Mouse (Mus musculus) midbrain, embryonic 15.5 days (tissue): ENCODE results near the gene Arhgef1. TPM values are rescaled to one million over a fixed set of nuclear protein-coding genes. Genes with fewer than 3 reads are reported as not detected.

Source experiments
- ATAC-seq: fragments of 200-750 bp; cut with Nextera tagmentation; replicated peaks from 2 replicates; pipeline ENCODE4 v1.8.0; 2017; ENCODE audit warnings: moderate TSS enrichment
- H3K27ac ChIP-seq: fragments of 300-500 bp; sonication (generic); 2 replicates; pipeline ENCODE4 v1.5.1; 2015; ENCODE audit warnings: mild to moderate bottlenecking, inconsistent platforms
- H3K27me3 ChIP-seq: fragments of 300-500 bp; sonication (generic); replicated peaks from 2 replicates; pipeline ENCODE4 v1.6.1; 2015; ENCODE audit warnings: inconsistent platforms
- H3K36me3 ChIP-seq: fragments of 300-500 bp; sonication (generic); replicated peaks from 2 replicates; pipeline ENCODE4 v1.6.1; 2015; ENCODE audit warnings: inconsistent platforms
- H3K4me1 ChIP-seq: fragments of 300-500 bp; sonication (generic); 2 replicates; pipeline ENCODE4 v1.6.1; 2015; ENCODE audit warnings: inconsistent platforms
- H3K4me2 ChIP-seq: fragments of 300-500 bp; sonication (generic); 2 replicates; pipeline ENCODE4 v1.6.1; 2015; ENCODE audit warnings: inconsistent platforms, mild to moderate bottlenecking, moderate library complexity
- H3K4me3 ChIP-seq: fragments of 300-500 bp; sonication (generic); 2 replicates; pipeline ENCODE4 v1.5.1; 2015; ENCODE audit warnings: mild to moderate bottlenecking, inconsistent platforms
- H3K9ac ChIP-seq: fragments of 300-500 bp; sonication (generic); 2 replicates; pipeline ENCODE4 v1.6.1; 2015; ENCODE audit warnings: mild to moderate bottlenecking, inconsistent platforms
- H3K9me3 ChIP-seq: fragments of 300-500 bp; sonication (generic); 2 replicates; pipeline ENCODE4 v1.6.1; 2016; ENCODE audit warnings: inconsistent platforms
- WGBS: fragments of 180-500 bp; shearing (Covaris S2); methylation state at CpG from one replicate; pipeline ENCODE4 v1.1.7; 2015; ENCODE audit warnings: mixed read lengths; 5-methylcytosine and 5-hydroxymethylcytosine counted together
- polyA plus RNA-seq: library from polyadenylated mRNA; unstranded; fragments of >200 nt; fragmentation: Nextera tagmentation; extraction: Ambion mirVana; gene quantifications from 2 replicates; pipeline ENCODE4 v1.2.1, GENCODE M21; 2015

Arhgef1 gene
- polyA plus RNA-seq, 1 experiment from 2014 or later = 69.9 TPM

DNA sequence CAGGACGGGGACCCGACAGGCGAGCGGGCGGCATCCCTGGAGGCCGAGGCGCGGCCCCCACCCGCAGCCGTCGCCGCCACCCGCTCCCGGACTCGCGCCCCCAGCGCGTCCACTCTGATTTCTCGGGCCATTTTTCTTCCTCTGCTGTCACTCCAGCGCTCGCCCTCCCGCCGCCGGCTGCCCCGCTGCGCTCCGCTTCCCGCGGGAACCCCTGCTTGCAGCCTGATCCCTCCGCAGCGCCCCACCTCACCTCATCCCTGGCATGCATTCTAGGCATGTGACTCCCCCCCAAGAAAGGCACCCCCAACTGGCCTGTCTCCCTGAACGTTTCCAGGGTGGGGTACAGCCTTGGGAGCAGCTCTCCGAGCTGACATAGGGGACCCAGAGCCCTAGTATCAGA is 52.5 kb downstream of the Arhgef1 start:
- WGBS = 4% methylated on average over 16 of the region's 33 CpGs
- peak overlapping the region; percentile 23; the same call in 1 of the 2 replicates for H3K9ac ChIP-seq
- peaks cover 58% of the 10 kb centered on the region for H3K27me3 ChIP-seq

GRCm38 (mm10) chr7:24964288-24964687 is 61.6 kb downstream of the Arhgef1 start:
- Histone ChIP-seq H3K9ac (no peak overlapping the region), H3K4me2 (no peak overlapping the region), H3K27ac (no peak overlapping the region), H3K36me3 (no peaks in the 10 kb centered on the region), H3K4me1 (no peaks in the 10 kb centered on the region), H3K27me3 (no peaks in the 10 kb centered on the region), H3K4me3 (no peak overlapping the region), H3K9me3 (no peaks in the 10 kb centered on the region)
- ATAC-seq = no peak
- WGBS = 87% methylated on average over 2 of the region's 2 CpGs

More for the DNA sequence above, 52.5 kb downstream of the Arhgef1 start:
- Histone ChIP-seq H3K9me3 (no peaks in the 10 kb centered on the region), H3K4me2 (peak overlapping the region; percentile 53), H3K4me1 (peaks cover 17% of the 10 kb centered on the region), H3K27ac (no peak overlapping the region), H3K36me3 (no peaks in the 10 kb centered on the region), H3K4me3 (peak overlapping the region; percentile 29)
- ATAC-seq = no peak

DNA sequence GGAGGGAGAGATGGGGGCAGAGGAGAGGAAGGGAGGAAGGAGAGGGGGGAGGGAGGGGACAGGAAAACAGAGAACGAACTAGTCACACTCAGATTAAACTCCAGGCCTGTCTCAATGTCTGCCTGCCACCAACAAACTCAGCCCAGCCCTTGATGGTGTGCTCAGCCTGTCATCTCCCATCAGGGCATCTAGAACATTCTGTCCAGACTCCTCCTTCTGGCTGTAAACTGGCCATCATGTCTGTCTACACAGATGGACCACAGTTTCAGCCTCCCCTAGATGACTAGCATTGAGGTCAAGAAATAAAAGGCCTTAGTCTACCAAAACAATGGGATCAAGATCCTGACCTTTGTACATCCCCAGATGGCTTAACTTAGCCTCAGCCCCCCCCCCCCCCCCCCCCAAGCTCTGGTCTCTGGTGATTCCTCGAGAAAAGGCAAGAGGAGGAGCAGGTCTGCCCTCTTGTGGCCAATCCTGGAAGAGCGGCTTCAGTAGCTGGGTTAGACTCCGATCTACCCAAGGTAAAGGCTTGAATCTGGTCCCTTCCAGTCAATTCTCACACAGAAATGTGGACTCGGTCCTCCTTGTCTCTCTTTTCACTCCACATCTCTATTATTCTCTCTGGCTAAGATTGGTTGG is 62.3 kb downstream of the Arhgef1 start:
- no peaks in the 10 kb centered on the region for H3K9me3 ChIP-seq
- H3K4me1 ChIP-seq = no peaks in the 10 kb centered on the region
- H3K4me2 ChIP-seq = no peak overlapping the region
- no peak overlapping the region for H3K4me3 ChIP-seq
- H3K27me3 ChIP-seq = no peaks in the 10 kb centered on the region
- H3K9ac ChIP-seq = no peak overlapping the region
- WGBS = 12% methylated on average over 5 of the region's 5 CpGs
- no peak for ATAC-seq
- no peak overlapping the region for H3K27ac ChIP-seq
- H3K36me3 ChIP-seq = no peaks in the 10 kb centered on the region

DNA sequence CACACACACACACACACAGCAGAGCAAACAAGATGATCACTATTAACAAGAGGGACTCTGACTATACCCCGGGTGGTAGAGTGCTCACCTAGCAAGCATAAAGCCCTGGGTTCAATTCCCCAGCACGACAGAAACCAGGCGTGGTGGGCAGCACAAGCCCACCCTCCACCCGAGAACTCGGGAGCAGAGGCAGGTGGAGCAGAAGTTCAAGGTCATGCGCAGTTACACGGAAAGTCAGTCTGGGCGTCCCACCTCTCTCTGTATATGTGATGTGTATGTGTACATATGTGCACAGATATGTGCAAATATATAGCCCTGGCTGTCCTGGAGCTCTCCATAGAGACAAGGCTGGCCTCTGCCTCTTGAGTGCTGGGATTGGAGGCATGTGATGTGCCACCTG is 65.3 kb downstream of the Arhgef1 start:
- ATAC-seq = no peak
- Histone ChIP-seq H3K27me3 (no peaks in the 10 kb centered on the region), H3K4me1 (peaks cover 14% of the 10 kb centered on the region), H3K36me3 (no peaks in the 10 kb centered on the region), H3K9ac (no peak overlapping the region), H3K4me2 (no peak overlapping the region), H3K27ac (no peak overlapping the region), H3K9me3 (no peaks in the 10 kb centered on the region), H3K4me3 (no peak overlapping the region)
- whole genome bisulfite sequencing = 86% methylated on average over 8 of the region's 8 CpGs

- H3K4me2 ChIP-seq = no peak overlapping the region
- H3K4me1 ChIP-seq = peaks cover 14% of the 10 kb centered on the region
- no peak for ATAC-seq
- no peaks in the 10 kb centered on the region for H3K27me3 ChIP-seq
- no peak overlapping the region for H3K27ac ChIP-seq
- no peaks in the 10 kb centered on the region for H3K9me3 ChIP-seq
- H3K9ac ChIP-seq = no peak overlapping the region
- WGBS = 68% methylated on average over 6 of the region's 6 CpGs
- H3K4me3 ChIP-seq = no peak overlapping the region
- H3K36me3 ChIP-seq = no peaks in the 10 kb centered on the region
Measured at GRCm38 (mm10) chr7:24968463-24968862, 65.8 kb downstream of the Arhgef1 start.

DNA sequence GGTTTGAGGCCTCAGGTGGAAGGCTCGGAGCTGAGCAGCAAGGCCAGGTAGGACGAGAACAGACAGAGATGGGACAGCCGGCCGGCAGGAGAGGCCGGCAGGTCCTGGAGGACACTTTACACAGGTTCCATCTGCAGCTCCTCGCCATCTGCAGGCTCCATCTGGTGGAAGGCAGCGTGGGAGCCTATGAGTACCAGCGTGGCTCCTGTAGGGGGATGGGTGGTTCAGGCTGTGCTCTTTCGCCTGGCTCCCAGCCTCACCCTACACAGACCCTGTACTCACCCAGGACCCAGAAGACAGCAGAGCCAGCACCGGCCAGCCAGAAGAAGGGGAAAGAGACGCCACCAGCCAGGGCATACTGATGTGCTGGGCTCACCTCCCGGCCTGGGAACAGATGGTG is 67.1 kb downstream of the Arhgef1 start:
- Histone ChIP-seq H3K27ac (no peak overlapping the region), H3K9ac (no peak overlapping the region), H3K36me3 (no peaks in the 10 kb centered on the region), H3K4me3 (no peak overlapping the region), H3K4me1 (peaks cover 14% of the 10 kb centered on the region), H3K27me3 (no peaks in the 10 kb centered on the region), H3K9me3 (no peaks in the 10 kb centered on the region), H3K4me2 (no peak overlapping the region)
- no peak for ATAC-seq
- 82% methylated on average over 12 of the region's 12 CpGs for WGBS

DNA sequence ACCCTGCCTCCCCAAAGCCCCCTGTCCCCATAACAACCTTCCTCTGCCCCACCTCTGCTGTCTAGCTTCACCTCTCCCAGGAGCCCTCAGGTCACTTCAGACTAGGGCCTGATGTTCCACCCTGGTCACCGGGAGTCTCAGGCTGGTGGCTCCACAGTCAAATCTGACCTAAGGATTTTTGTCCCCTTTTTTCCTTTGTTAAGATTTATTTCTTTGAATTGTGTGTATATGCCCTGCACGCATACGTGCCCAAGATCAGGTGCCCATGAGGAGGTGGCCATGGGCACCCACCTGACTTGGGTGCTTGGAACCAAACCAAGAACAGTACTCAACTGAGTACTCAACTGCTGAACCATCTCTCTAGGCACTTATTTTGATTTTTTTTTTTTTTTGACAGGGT is 67.6 kb downstream of the Arhgef1 start:
- H3K4me3 ChIP-seq = no peak overlapping the region
- ATAC-seq = no peak

GRCm38 (mm10) chr7:24971261-24971971 is 68.7 kb downstream of the Arhgef1 start:
- peak overlapping the region; percentile 75 for H3K4me3 ChIP-seq
- no peaks in the 10 kb centered on the region for H3K27me3 ChIP-seq
- peak overlapping the region; percentile 76 for H3K9ac ChIP-seq
- peaks cover 14% of the 10 kb centered on the region for H3K4me1 ChIP-seq
- H3K36me3 ChIP-seq = no peaks in the 10 kb centered on the region
- H3K4me2 ChIP-seq = peak overlapping the region; percentile 76
- ATAC-seq = peak; percentile 12; the same call in 1 of the 2 replicates
- peak overlapping the region; percentile 80 for H3K27ac ChIP-seq
- 8% methylated on average over 19 of the region's 19 CpGs for WGBS
- H3K9me3 ChIP-seq = no peaks in the 10 kb centered on the region

More for the DNA sequence above, 67.6 kb downstream of the Arhgef1 start:
- no peak overlapping the region for H3K4me2 ChIP-seq
- no peak overlapping the region for H3K27ac ChIP-seq
- H3K36me3 ChIP-seq = no peaks in the 10 kb centered on the region
- no peaks in the 10 kb centered on the region for H3K9me3 ChIP-seq
- H3K4me1 ChIP-seq = peaks cover 14% of the 10 kb centered on the region
- no peaks in the 10 kb centered on the region for H3K27me3 ChIP-seq
- 94% methylated on average over 3 of the region's 3 CpGs for WGBS
- H3K9ac ChIP-seq = no peak overlapping the region

DNA sequence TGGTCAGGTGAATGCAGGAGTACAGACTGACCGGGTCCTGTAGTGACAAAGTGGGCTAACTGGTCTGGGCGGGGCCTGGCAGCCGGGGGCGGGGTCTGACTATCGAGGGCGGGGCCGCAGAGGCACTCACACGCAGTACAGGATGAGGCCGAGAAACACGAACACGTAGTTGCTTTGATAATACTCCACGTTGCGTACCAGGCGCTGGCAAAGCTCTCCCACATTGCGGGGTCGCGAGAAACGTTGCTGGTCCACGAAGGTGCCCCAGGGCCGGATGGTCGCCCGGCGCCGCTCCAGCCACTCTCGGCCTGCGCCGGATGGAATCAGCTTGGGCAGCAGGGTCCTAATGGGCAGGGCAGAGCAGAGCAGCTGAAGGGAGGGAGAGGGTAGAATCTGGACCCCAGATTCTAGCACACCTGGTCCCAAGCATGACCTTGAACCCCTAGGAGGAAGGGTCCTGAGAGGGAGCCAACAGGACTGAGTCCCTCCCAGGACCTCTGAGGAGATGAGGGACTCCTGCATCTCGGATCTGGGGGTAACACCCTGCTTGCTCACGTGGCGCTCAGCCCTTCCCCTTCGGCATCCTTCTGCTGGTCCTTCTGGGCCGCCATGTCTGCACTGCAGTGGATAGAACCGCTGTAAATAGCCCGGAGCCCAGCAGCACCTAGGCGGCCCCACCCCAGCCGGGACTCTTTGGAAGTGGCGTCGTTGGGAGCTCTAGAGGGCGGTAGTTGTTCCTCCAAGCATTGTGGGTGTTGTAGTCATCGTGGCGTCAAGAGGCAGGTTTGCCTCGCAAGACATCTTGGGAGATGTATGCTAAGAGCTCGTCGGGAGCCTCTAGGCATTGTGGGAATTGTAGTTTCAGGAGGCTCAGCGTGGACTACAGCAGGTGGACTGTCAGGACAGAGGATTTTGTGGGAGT is 69.5 kb downstream of the Arhgef1 start, which contains the start of gene Rabac1:
TSS of gene Rabac1 (minus strand) at position 783 of the 922 bp plus-strand sequence.
- Histone ChIP-seq H3K9ac (peak within 1 kb of the TSS; percentile 76), H3K27ac (peak within 1 kb of the TSS; percentile 80), H3K36me3 (peaks cover under 1% of the 10 kb centered on the region; the same call in 1 of the 2 replicates), H3K4me3 (peak within 1 kb of the TSS; percentile 75), H3K9me3 (no peaks in the 10 kb centered on the region), H3K27me3 (no peaks in the 10 kb centered on the region), H3K4me1 (peaks cover 14% of the 10 kb centered on the region), H3K4me2 (peak within 1 kb of the TSS; percentile 76)
- WGBS = under 1% methylated on average over 45 of the region's 45 CpGs
- ATAC-seq = peak; percentile 92

DNA sequence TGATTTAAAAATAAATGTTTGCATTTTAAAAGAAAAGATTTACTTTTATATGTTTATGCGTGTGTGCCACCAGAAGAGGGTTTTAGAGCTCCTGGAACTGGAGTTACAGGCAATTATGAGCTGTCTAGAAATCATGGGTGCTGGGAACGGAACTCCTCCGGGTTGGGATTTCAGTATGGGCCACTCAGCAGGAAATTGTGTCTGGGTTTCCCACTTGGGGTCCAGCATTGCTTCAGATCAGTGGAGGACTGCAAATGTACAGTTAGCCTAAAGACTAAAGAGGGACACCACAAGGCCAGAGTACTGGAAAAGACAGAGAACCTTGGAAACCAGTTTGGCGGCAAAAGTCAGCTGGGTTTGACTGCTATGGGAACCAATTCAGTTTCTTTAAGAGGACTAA is 70.5 kb downstream of the Arhgef1 start:
- Histone ChIP-seq H3K4me1 (peaks cover 14% of the 10 kb centered on the region), H3K27ac (no peak overlapping the region), H3K4me2 (no peak overlapping the region), H3K9ac (no peak overlapping the region), H3K27me3 (no peaks in the 10 kb centered on the region), H3K36me3 (peaks cover 8% of the 10 kb centered on the region; the same call in 1 of the 2 replicates), H3K9me3 (no peaks in the 10 kb centered on the region), H3K4me3 (no peak overlapping the region)
- no peak for ATAC-seq
- 86% methylated on average over 4 of the region's 4 CpGs for WGBS

GRCm38 (mm10) chr7:24973902-24974301 is 71.2 kb downstream of the Arhgef1 start:
- WGBS = 74% methylated on average over 5 of the region's 5 CpGs
- Histone ChIP-seq H3K27ac (no peak overlapping the region), H3K4me3 (no peak overlapping the region), H3K9ac (no peak overlapping the region), H3K4me1 (peaks cover 14% of the 10 kb centered on the region), H3K4me2 (no peak overlapping the region), H3K27me3 (no peaks in the 10 kb centered on the region), H3K9me3 (no peaks in the 10 kb centered on the region), H3K36me3 (peaks cover 15% of the 10 kb centered on the region)
- ATAC-seq = no peak
